Mouse (Mus musculus): ENCODE measurements around the gene Matk. TPM values are rescaled to one million over a fixed set of nuclear protein-coding genes. Genes with fewer than 3 reads are reported as not detected.
A peak's percentile ranks its signal among the peaks of the same experiment; 100 is the strongest.

The Matk gene
- total RNA-seq, 2 experiments from 2014 or later = 0.42 to 0.87 TPM

- peak in 1 of 2 experiments; percentile 13 for DNase-seq
These were observed 51.0 kb downstream of the Matk start for GRCm38 (mm10) chr10:81303761-81304160.

- DNase-seq = peak; percentile 53 to 73
These were observed 52.0 kb downstream of the Matk start for GRCm38 (mm10) chr10:81304597-81305238.

- DNase-seq = no peak
These were observed 52.9 kb downstream of the Matk start for GRCm38 (mm10) chr10:81305663-81306062.

GRCm38 (mm10) chr10:81306173-81306668, 53.5 kb downstream of the Matk start:
- DNase-seq = no peak

- DNase-seq = no peak
These were observed 54.3 kb downstream of the Matk start for GRCm38 (mm10) chr10:81306837-81307682.

- DNase-seq = no peak
These were observed 56.8 kb downstream of the Matk start for GRCm38 (mm10) chr10:81309571-81309970.

Small RNAs within 50 kb of the gene (microRNA-seq; reads per million reads assigned to microRNA genes)
- gene Mir3057 = 31.5 to 47.5 reads per million in 2 experiments

Other genes with a start within 250 kb of the Matk start
- 1 to 10 TPM in 1 of 2 experiments, under 1 TPM in 1; 0.82 to 1.3 TPM for gene Gng7, start 238.0 kb upstream of the Matk start, total RNA-seq (2021)
- gene Diras1, start 227.3 kb upstream of the Matk start, total RNA-seq (2021) = not detected
- gene Slc39a3, start 215.5 kb upstream of the Matk start, total RNA-seq (2021) = 10 to 100 TPM; 12.8 to 14.2 TPM
- 100 to 1,000 TPM in 1 of 2 experiments, 10 to 100 TPM in 1; 99.5 to 102 TPM for gene Sgta, start 192.8 kb upstream of the Matk start, total RNA-seq (2021)
- 10 to 100 TPM; 12.8 to 14.8 TPM for gene Thop1, start 182.9 kb upstream of the Matk start, total RNA-seq (2021)
- under 1 TPM; 0.31 to 0.74 TPM for gene Creb3l3, start 154.1 kb upstream of the Matk start, total RNA-seq (2021)
- gene Map2k2, start 147.0 kb upstream of the Matk start, total RNA-seq (2021) = 100 to 1,000 TPM; 118 to 132 TPM
- gene Zbtb7a, start 117.7 kb upstream of the Matk start, total RNA-seq (2021) = 10 to 100 TPM; 33.8 to 34.9 TPM
- 10 to 100 TPM; 16.5 to 16.9 TPM for gene Pias4, start 85.0 kb upstream of the Matk start, total RNA-seq (2021)
- 1,000 to 10,000 TPM; 1,062 to 1,185 TPM for gene Eef2, start 76.3 kb upstream of the Matk start, total RNA-seq (2021)
- 10 to 100 TPM; 29.9 to 34.5 TPM for gene Dapk3, start 69.9 kb upstream of the Matk start, total RNA-seq (2021)
- not detected for gene 4930442H23Rik, start 69.1 kb upstream of the Matk start, total RNA-seq (2021)
- 1 to 10 TPM; 7.1 to 8.8 TPM for gene Nmrk2, start 50.9 kb upstream of the Matk start, total RNA-seq (2021)
- gene Atcay, start 22.1 kb upstream of the Matk start, total RNA-seq (2021) = not detected
- 1 to 10 TPM; 2.3 to 2.5 TPM for gene Zfr2, start 19.8 kb upstream of the Matk start, total RNA-seq (2021)
- 10 to 100 TPM; 85.7 to 89.6 TPM for gene Mrpl54, start 14.0 kb downstream of the Matk start, total RNA-seq (2021)
- gene Apba3, start 14.0 kb downstream of the Matk start, total RNA-seq (2021) = 100 to 1,000 TPM in 1 of 2 experiments, 10 to 100 TPM in 1; 85.9 to 110 TPM
- under 1 TPM in 1 of 2 experiments, not detected in 1; 0.87 TPM for gene Tjp3, start 38.6 kb downstream of the Matk start, total RNA-seq (2021)
- gene Pip5k1c, start 40.0 kb downstream of the Matk start, total RNA-seq (2021) = 10 to 100 TPM; 23.1 to 25.6 TPM
- gene Cactin, start 68.2 kb downstream of the Matk start, total RNA-seq (2021) = 10 to 100 TPM; 14.6 to 15.8 TPM
- gene Tbxa2r, start 75.8 kb downstream of the Matk start, total RNA-seq (2021) = 1 to 10 TPM; 2.5 to 2.7 TPM
- 1 to 10 TPM; 3.4 to 4.7 TPM for gene Gipc3, start 90.3 kb downstream of the Matk start, total RNA-seq (2021)
- gene Hmg20b, start 97.5 kb downstream of the Matk start, total RNA-seq (2021) = 10 to 100 TPM; 57.1 to 62.2 TPM
- 10 to 100 TPM; 11.0 to 12.7 TPM for gene Mfsd12, start 104.6 kb downstream of the Matk start, total RNA-seq (2021)
- under 1 TPM; 0.45 to 0.51 TPM for gene 4930404N11Rik, start 112.9 kb downstream of the Matk start, total RNA-seq (2021)
- gene Fzr1, start 125.6 kb downstream of the Matk start, total RNA-seq (2021) = 10 to 100 TPM; 27.6 to 35.6 TPM
- gene Dohh, start 131.5 kb downstream of the Matk start, total RNA-seq (2021) = 10 to 100 TPM; 49.9 to 59.6 TPM
- gene Gm48551, start 131.5 kb downstream of the Matk start, total RNA-seq (2021) = 1 to 10 TPM in 1 of 2 experiments, under 1 TPM in 1; 0.65 to 2.3 TPM
- gene Gm48552, start 136.1 kb downstream of the Matk start, total RNA-seq (2021) = under 1 TPM in 1 of 2 experiments, not detected in 1; 0.51 TPM
- gene Smim24, start 140.1 kb downstream of the Matk start, total RNA-seq (2021) = 1 to 10 TPM; 1.9 to 2.2 TPM
- 10 to 100 TPM; 91.0 to 93.4 TPM for gene Nfic, start 202.7 kb downstream of the Matk start, total RNA-seq (2021)
- gene Celf5, start 229.8 kb downstream of the Matk start, total RNA-seq (2021) = under 1 TPM; 0.17 to 0.21 TPM
- gene Ncln, start 243.5 kb downstream of the Matk start, total RNA-seq (2021) = 10 to 100 TPM; 61.9 to 64.3 TPM
- 1 to 10 TPM; 1.2 to 2.8 TPM for gene S1pr4, start 247.2 kb downstream of the Matk start, total RNA-seq (2021)

Measured in heart, adult 18-20 months (tissue).